Mouse (Mus musculus): ENCODE measurements around the gene Slc25a5. TPM values are rescaled to one million over a fixed set of nuclear protein-coding genes. Genes with fewer than 3 reads are reported as not detected.

The Slc25a5 gene
- total and polyA plus RNA-seq, 2 experiments from 2014 or later: 1,635 to 1,760 TPM

DNA sequence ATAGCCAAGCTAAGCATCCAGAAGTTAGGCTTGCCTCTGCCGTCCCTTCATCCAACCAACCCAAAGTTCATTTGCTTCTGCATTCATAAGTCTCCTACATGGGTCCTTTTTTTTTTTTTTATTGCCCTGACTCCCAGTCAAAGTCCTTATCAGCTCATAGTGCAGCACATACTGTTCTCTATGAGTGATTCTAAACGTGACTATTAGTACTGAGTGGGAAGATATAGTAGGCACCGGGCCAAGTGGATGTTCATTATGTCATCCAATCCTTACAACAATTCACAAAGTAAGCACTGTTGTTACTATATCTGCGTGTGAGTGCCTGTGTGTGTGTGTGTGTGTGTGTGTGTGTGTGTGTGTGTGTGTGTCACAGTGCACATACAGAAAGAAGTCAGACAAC lies 32.6 kb upstream of the Slc25a5 start:
- 37% methylated on average over 4 of the region's 4 CpGs for WGBS
- Histone ChIP-seq H3K27ac (ENCODE audit: low read depth) (no peak overlapping the region), H3K36me3 (replicated peaks; ENCODE audit: control insufficient read depth, insufficient read depth, low read length) (no peaks in the 10 kb centered on the region), H3K9me3 (replicated peaks; ENCODE audit: control insufficient read depth, low read length) (no peaks in the 10 kb centered on the region), H3K4me1 (ENCODE audit: control insufficient read depth, insufficient read depth) (no peaks in the 10 kb centered on the region), H3K4me3 (ENCODE audit: low read depth, low read length) (no peak overlapping the region), H3K27me3 (ENCODE audit: control insufficient read depth, insufficient read depth, low read length) (no peaks in the 10 kb centered on the region), H3K4me2 (ENCODE audit: low read depth, low read length) (no peak overlapping the region), H3K9ac (replicated peaks; ENCODE audit: low read depth, low read length) (no peak overlapping the region)
- no peak for TF ChIP-seq EP300 (IDR thresholded peaks at IDR 0.05; ENCODE audit: low read depth)
- TF ChIP-seq CTCF (IDR thresholded peaks at IDR 0.05; ENCODE audit: low read depth): no peak
- ATAC-seq (ENCODE audit: insufficient read depth, low read depth) (peak; percentile 72), DNase-seq (ENCODE audit: low spot score) (peak; percentile 30)

DNA sequence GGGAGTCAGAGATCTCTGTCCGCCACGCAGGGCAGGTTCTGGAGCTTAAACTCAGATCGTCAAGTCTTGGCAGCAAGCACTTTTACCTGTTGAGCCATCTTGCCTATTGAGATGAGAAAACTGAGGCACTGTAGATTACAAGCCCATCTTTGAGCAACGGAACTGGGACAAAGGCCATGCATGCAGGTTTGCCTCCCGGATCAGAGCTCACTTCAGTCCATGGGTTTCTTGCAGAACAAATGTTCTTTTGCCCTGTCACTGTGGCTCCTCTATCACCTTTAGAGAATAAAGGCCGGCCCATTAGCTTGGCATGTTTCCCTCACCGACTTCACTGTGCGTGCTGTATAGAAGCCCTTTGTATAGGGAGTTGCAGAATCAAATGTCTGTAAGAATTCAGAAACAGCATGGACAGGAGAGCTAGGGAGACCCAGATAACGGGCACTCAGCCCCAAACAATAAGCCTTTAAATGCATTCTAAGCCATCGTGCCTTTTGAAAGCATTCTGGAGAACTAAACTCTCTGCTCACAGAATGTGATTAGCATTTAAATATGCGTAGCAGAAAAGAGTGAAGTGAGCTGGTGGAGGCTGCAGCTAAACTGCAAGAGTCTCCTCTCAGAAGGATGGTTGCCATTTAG lies 32.0 kb upstream of the Slc25a5 start:
- H3K9me3 ChIP-seq (replicated peaks; ENCODE audit: control insufficient read depth, low read length): no peaks in the 10 kb centered on the region
- H3K9ac ChIP-seq (replicated peaks; ENCODE audit: low read depth, low read length): no peak overlapping the region
- H3K4me2 ChIP-seq (ENCODE audit: low read depth, low read length): no peak overlapping the region
- H3K27ac ChIP-seq (ENCODE audit: low read depth): no peak overlapping the region
- no peaks in the 10 kb centered on the region for H3K4me1 ChIP-seq (ENCODE audit: control insufficient read depth, insufficient read depth)
- no peaks in the 10 kb centered on the region for H3K27me3 ChIP-seq (ENCODE audit: control insufficient read depth, insufficient read depth, low read length)
- WGBS: 55% methylated on average over 11 of the region's 11 CpGs
- ATAC-seq (ENCODE audit: insufficient read depth, low read depth): no peak
- TF ChIP-seq EP300 (IDR thresholded peaks at IDR 0.05; ENCODE audit: low read depth): no peak
- no peak for TF ChIP-seq CTCF (IDR thresholded peaks at IDR 0.05; ENCODE audit: low read depth)
- DNase-seq (ENCODE audit: low spot score): no peak
- no peak overlapping the region for H3K4me3 ChIP-seq (ENCODE audit: low read depth, low read length)
- no peaks in the 10 kb centered on the region for H3K36me3 ChIP-seq (replicated peaks; ENCODE audit: control insufficient read depth, insufficient read depth, low read length)

DNA sequence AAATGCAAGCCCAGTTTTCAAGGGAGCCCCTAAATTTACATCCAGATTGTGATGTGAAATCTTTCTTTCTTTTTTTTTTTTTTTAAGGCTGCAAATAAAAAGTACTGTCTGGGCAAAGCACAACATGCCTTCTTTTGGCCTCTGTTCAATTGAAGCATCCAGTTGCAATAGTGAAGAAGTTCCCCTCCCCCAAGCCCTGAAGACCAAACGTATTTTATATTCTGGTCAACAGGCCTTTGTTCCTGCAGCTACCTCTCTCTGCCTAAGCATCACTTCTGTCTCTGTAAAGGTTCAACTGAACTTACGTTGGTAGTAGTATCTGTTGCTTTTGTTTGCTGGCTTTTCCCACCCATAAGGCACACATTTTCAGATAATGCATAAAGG lies 31.5 kb upstream of the Slc25a5 start:
- DNase-seq (ENCODE audit: low spot score) (no peak), ATAC-seq (ENCODE audit: insufficient read depth, low read depth) (no peak)
- TF ChIP-seq CTCF (IDR thresholded peaks at IDR 0.05; ENCODE audit: low read depth) (no peak), EP300 (IDR thresholded peaks at IDR 0.05; ENCODE audit: low read depth) (no peak)
- no peak overlapping the region for H3K9ac ChIP-seq (replicated peaks; ENCODE audit: low read depth, low read length)
- H3K9me3 ChIP-seq (replicated peaks; ENCODE audit: control insufficient read depth, low read length): no peaks in the 10 kb centered on the region
- H3K27me3 ChIP-seq (ENCODE audit: control insufficient read depth, insufficient read depth, low read length): no peaks in the 10 kb centered on the region
- no peaks in the 10 kb centered on the region for H3K4me1 ChIP-seq (ENCODE audit: control insufficient read depth, insufficient read depth)
- H3K36me3 ChIP-seq (replicated peaks; ENCODE audit: control insufficient read depth, insufficient read depth, low read length): no peaks in the 10 kb centered on the region
- no peak overlapping the region for H3K4me2 ChIP-seq (ENCODE audit: low read depth, low read length)
- 54% methylated on average over 2 of the region's 2 CpGs for WGBS
- H3K27ac ChIP-seq (ENCODE audit: low read depth): no peak overlapping the region
- no peak overlapping the region for H3K4me3 ChIP-seq (ENCODE audit: low read depth, low read length)

DNA sequence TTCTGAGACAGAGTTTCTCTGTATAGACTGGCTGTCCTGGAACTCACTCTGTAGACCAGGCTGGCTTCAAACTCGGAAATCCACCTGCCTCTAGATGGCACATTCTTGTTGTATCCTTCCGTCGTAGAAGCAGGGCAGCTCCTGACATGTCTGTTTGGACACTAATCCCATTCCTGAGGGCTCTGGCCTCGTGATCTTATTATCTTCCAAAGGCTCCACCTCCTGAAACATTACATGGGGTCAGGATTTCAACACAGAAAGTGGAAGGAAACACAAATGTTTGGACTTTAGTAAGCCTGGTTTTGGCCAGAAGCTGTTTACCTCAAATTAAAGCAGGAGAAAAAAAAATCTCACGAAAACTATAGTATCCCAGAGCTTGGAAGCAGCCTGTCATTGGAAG lies 28.1 kb upstream of the Slc25a5 start:
- Histone ChIP-seq H3K4me2 (ENCODE audit: low read depth, low read length) (no peak overlapping the region), H3K9me3 (replicated peaks; ENCODE audit: control insufficient read depth, low read length) (no peaks in the 10 kb centered on the region), H3K27me3 (ENCODE audit: control insufficient read depth, insufficient read depth, low read length) (no peaks in the 10 kb centered on the region), H3K4me1 (ENCODE audit: control insufficient read depth, insufficient read depth) (no peaks in the 10 kb centered on the region), H3K36me3 (replicated peaks; ENCODE audit: control insufficient read depth, insufficient read depth, low read length) (no peaks in the 10 kb centered on the region), H3K27ac (ENCODE audit: low read depth) (no peak overlapping the region), H3K4me3 (ENCODE audit: low read depth, low read length) (no peak overlapping the region), H3K9ac (replicated peaks; ENCODE audit: low read depth, low read length) (no peak overlapping the region)
- no peak for DNase-seq (ENCODE audit: low spot score)
- ATAC-seq (ENCODE audit: insufficient read depth, low read depth): no peak
- TF ChIP-seq CTCF (IDR thresholded peaks at IDR 0.05; ENCODE audit: low read depth) (no peak), EP300 (IDR thresholded peaks at IDR 0.05; ENCODE audit: low read depth) (no peak)
- 45% methylated on average over 5 of the region's 5 CpGs for WGBS

DNA sequence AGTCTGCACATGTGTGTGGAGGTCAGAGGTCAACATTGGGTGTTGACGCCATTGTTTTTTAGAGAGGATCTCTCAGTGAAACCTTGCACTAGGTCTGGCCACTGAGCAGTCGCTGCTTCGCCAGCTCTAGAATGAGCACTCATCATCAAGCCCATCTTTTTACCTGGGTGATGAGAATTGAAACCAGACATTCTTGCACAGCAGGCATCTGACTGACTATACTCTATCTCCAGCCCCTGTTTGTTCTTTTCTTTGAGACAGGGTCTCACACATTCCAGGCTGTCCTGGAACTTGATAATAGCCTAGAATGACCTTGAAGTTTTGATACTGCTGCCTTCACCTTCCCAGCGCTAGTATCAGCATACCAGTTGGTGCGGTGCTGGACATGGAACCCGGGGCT lies 22.9 kb upstream of the Slc25a5 start:
- WGBS: 61% methylated on average over 6 of the region's 6 CpGs
- TF ChIP-seq CTCF (IDR thresholded peaks at IDR 0.05; ENCODE audit: low read depth) (no peak), EP300 (IDR thresholded peaks at IDR 0.05; ENCODE audit: low read depth) (no peak)
- no peak for ATAC-seq (ENCODE audit: insufficient read depth, low read depth)

DNA sequence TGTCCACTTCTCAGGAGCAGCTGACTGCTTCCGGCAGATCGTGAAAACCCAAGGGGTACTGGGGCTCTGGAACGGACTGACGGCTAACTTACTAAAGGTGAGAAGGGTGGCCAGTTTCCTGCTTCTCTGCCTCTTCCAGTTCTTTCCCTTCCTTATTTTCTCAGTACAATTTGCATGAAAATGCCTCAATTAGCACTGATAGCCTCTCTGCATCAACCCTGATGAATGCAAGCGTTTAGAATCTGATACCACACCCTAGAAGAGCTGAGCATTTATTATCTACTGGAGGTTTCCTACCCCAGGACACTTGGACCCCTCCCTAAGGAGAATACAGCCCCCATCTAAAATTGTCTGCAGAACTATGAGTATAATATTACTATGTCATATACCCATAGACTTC lies 19.9 kb upstream of the Slc25a5 start:
- no peaks in the 10 kb centered on the region for H3K4me1 ChIP-seq (ENCODE audit: control insufficient read depth, insufficient read depth)
- 74% methylated on average over 5 of the region's 5 CpGs for WGBS
- H3K27ac ChIP-seq (ENCODE audit: low read depth): no peak overlapping the region
- DNase-seq (ENCODE audit: low spot score) (no peak), ATAC-seq (ENCODE audit: insufficient read depth, low read depth) (no peak)
- H3K9me3 ChIP-seq (replicated peaks; ENCODE audit: control insufficient read depth, low read length): no peaks in the 10 kb centered on the region
- no peak overlapping the region for H3K4me2 ChIP-seq (ENCODE audit: low read depth, low read length)
- H3K36me3 ChIP-seq (replicated peaks; ENCODE audit: control insufficient read depth, insufficient read depth, low read length): no peaks in the 10 kb centered on the region
- TF ChIP-seq CTCF (IDR thresholded peaks at IDR 0.05; ENCODE audit: low read depth) (no peak), EP300 (IDR thresholded peaks at IDR 0.05; ENCODE audit: low read depth) (no peak)
- no peak overlapping the region for H3K9ac ChIP-seq (replicated peaks; ENCODE audit: low read depth, low read length)
- no peaks in the 10 kb centered on the region for H3K27me3 ChIP-seq (ENCODE audit: control insufficient read depth, insufficient read depth, low read length)
- H3K4me3 ChIP-seq (ENCODE audit: low read depth, low read length): no peak overlapping the region

More for the DNA sequence above, 22.9 kb upstream of the Slc25a5 start:
- H3K27ac ChIP-seq (ENCODE audit: low read depth): no peak overlapping the region
- H3K36me3 ChIP-seq (replicated peaks; ENCODE audit: control insufficient read depth, insufficient read depth, low read length): no peaks in the 10 kb centered on the region
- H3K4me3 ChIP-seq (ENCODE audit: low read depth, low read length): no peak overlapping the region
- no peak overlapping the region for H3K4me2 ChIP-seq (ENCODE audit: low read depth, low read length)
- H3K9ac ChIP-seq (replicated peaks; ENCODE audit: low read depth, low read length): no peak overlapping the region
- no peaks in the 10 kb centered on the region for H3K9me3 ChIP-seq (replicated peaks; ENCODE audit: control insufficient read depth, low read length)
- no peak for DNase-seq (ENCODE audit: low spot score)
- H3K4me1 ChIP-seq (ENCODE audit: control insufficient read depth, insufficient read depth): no peaks in the 10 kb centered on the region
- H3K27me3 ChIP-seq (ENCODE audit: control insufficient read depth, insufficient read depth, low read length): no peaks in the 10 kb centered on the region
